Mouse (Mus musculus): ENCODE data around the gene Rgs13.
"Not testable (repeated sequence)": the region's sequence is repeated elsewhere in the genome, so short reads cannot be mapped to it uniquely, and the experiment has no call there.

Gene Rgs13

DNA sequence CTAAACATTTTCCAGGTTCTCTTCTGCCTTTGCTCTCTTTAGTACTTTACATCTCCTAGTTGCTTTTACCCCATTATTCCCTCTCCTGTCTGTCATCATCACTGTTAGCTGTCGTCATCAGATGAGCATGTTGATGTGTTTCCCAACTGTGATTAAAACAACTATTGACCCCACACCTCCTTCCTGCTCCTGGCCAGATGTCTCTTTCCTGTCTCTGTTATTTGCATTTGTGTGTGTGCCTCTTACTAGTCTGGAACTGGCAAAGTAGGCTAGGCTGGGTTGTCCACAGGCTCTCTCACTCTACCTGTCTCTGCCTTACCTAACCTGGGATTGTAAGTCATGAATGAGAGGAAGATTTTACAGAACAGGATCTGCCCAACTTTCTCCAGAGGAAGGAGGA lies 24.6 kb downstream of the Rgs13 start:
- DNase-seq (ENCODE audit: inconsistent age in 2 of 2, low spot score in 1 of 2), result no peak

- no peak for DNase-seq (ENCODE audit: inconsistent age in 2 of 2, low spot score in 1 of 2)
These were observed 25.0 kb downstream of the Rgs13 start for GRCm38 (mm10) chr1:144152184-144152525.

- no peak for DNase-seq (ENCODE audit: inconsistent age in 2 of 2, low spot score in 1 of 2)
These were observed 25.6 kb downstream of the Rgs13 start for GRCm38 (mm10) chr1:144151401-144152183.

DNA sequence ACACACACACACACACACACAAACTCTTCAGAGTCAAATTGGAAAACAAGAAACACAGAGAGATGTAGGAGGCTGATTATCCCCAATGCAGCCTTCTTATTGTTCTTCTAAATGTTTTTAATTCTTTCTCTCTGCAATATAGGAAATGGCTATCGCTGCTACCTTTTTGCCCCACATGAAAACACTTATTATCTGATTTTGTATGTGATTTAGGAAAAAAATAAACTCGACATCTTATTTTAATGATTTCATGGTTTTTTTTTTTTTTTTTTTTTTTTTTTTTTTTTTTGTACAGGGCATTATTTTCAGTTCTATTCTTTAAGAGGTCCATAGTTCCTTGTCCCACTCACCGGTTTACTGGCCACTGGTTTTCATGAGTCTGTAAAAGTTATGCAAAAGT lies 27.2 kb downstream of the Rgs13 start:
- DNase-seq (ENCODE audit: inconsistent age in 2 of 2, low spot score in 1 of 2), result no peak

DNA sequence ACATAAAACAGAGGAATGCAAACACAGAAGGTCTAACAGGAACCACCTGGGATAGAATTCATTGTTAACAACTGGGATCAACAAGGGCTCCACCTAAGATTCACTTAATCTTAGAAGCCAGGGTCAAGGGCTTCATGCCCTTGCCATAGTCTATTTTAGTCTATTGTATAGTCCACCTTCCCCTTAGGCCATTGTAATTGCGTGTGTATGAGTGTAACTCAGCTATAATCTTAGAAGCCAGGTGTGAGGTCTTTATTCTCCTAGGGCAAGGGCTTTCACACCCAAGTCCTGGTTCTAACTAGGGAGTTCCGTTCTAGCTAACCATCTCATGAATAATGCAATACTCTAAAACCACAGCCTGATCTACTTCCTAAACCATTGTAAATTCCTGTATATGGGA lies 35.8 kb downstream of the Rgs13 start:
- DNase-seq (ENCODE audit: inconsistent age in 2 of 2, low spot score in 1 of 2), result not testable (repeated sequence)

- DNase-seq (ENCODE audit: inconsistent age in 2 of 2, low spot score in 1 of 2), result no peak
These were observed 37.3 kb downstream of the Rgs13 start for GRCm38 (mm10) chr1:144139847-144140246.

DNA sequence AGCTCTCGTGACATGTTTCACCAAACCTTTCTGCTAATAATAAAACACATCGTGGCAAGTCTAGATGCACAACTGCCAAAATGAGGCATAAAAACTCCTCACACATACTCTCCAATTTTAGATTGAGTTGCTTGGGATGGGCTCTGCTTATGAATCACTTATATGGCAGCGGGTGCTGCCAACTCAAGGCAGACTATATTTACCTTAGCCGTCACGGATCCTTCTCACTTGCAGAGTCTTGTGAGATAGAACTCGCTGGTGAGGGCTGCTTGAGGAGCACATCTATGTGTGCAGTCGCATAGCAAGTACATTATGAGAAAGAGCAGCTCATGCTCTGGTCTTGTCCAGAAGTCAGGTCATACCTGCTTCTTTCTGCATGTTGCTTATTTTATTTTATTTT lies 49.2 kb downstream of the Rgs13 start:
- no peak for DNase-seq (ENCODE audit: inconsistent age in 2 of 2, low spot score in 1 of 2)

- no peak for DNase-seq (ENCODE audit: inconsistent age in 2 of 2, low spot score in 1 of 2)
These were observed 57.1 kb downstream of the Rgs13 start for GRCm38 (mm10) chr1:144120042-144120441.

GRCm38 (mm10) chr1:144119456-144119855 lies 57.7 kb downstream of the Rgs13 start:
- DNase-seq (ENCODE audit: inconsistent age in 2 of 2, low spot score in 1 of 2), result peak in 1 of 2 experiments; percentile 68

DNA sequence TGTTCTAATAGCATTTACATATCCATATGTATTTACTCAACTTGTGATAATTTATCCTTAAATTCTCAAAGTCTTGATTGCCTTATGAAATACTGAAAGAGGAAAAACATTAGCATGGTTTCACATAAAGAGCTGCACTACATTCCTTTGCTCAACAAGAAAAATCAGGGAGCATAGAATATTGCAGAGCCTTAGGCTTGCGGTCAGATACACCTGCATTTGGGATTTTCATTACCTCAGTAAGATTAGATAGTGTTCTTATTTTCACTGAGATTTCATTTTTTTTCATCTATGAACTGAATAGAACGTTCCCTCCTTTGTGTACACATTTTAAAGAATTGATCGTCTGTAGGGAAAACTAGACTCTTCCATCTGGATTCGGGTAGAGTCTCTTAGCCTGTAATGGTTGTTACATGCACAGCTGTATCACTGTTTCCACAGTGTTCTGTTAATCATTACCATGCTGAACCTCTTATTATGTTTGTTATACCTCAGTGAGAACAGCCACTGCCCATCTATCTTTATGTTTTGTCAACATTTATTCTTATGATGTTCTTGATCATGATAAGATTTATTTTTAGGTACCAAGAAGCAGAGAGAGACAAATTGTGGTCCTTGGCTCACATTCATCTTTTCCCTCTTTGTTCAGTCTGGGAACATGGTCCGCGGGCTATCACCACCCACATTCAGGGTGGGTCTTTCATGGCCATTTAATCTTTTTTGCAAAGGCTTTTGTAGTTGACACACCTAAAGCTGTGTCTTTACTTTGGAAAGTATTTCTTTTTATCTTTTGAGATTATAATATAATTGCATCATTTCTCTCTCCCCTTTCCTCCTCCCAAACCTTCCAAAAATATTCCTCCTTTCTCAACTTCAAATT lies 61.1 kb downstream of the Rgs13 start:
- no peak for DNase-seq (ENCODE audit: inconsistent age in 2 of 2, low spot score in 1 of 2)

DNA sequence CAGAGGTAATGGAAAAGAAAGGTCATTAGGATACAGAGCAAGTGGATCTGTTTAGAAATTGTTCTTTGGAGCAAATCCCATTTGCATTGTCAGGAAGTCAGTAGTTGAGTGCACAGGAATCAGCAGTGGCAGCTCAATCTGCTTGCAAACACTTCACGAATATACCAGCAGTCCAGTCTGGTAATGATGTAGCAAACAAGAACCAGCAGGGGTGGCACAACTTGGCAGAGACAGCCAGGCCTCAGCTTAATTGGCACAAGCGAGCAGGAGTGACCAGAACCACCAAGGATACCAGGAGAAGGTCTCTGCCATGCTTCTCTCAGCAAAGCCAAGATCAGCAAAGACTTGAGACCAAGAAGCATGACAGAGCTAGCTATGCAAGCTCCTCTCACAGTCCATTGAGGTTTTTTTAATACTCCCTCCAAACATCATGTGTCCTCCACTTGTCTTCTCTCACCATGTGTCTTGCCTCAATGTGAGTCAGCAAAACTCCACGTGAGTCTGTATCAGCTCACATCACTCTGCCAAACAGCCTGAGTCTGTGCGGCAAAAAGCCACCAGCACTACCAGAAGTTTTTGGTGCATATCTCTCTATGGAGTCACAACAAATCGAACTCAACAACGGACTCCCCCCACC lies 63.6 kb downstream of the Rgs13 start:
- DNase-seq (ENCODE audit: inconsistent age in 2 of 2, low spot score in 1 of 2), result peak in 1 of 2 experiments; percentile 47

- DNase-seq (ENCODE audit: inconsistent age in 2 of 2, low spot score in 1 of 2), result no peak
These were observed 64.2 kb downstream of the Rgs13 start for GRCm38 (mm10) chr1:144112946-144113345.

DNA sequence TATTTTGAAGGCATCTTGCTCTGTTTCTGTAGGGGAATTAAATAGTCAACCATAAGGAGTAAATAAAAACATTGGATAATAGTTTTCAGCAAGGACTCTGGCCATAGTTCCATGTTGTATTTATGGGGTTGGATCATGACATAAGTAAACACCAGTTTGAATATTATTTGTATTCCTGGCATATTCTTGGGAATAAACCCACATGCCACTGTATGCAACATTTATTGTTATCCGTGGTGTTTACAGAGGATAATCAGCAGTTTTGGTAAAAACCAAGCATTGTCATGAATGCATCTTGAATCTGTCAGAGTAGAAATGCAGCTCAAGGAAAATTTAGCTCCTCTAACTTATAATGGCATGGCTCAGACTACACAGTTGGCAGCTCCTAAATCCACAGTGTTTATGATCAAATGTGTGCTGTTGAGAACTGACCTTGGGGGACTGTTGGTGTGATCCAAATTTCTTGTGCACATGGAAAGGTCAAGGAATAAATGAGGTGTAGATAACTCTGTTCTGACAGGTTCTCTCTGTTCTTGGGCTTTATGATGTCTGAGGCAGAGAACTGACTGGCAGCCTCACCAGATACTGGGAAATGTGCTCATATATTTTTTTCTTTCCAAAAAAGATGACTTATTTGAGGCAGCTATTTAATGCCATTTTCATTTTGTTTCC lies 78.4 kb downstream of the Rgs13 start:
- DNase-seq (ENCODE audit: inconsistent age in 2 of 2, low spot score in 1 of 2), result peak; percentile 30 to 63

GRCm38 (mm10) chr1:144090410-144090809 lies 86.8 kb downstream of the Rgs13 start:
- DNase-seq (ENCODE audit: inconsistent age in 2 of 2, low spot score in 1 of 2), result no peak

All from adrenal gland, adult (tissue).